Mouse (Mus musculus) bone marrow, adult 2 months (tissue): ENCODE measurements around the gene Asxl2.

ENCODE experiments used
- CTCF ChIP-seq: fragments of 200-500 bp; IDR thresholded peaks from 2 replicates; pipeline ENCODE4 v1.5.1; 2011; ENCODE audit warnings: low read length, control low read depth; ENCODE audit not compliant: control insufficient read depth, insufficient read depth
- POLR2A ChIP-seq: fragments of 200-500 bp; IDR thresholded peaks from 2 replicates; pipeline ENCODE4 v1.6.1; 2011; ENCODE audit warnings: low read depth, mild to moderate bottlenecking, control low read depth, low read length, borderline replicate concordance; ENCODE audit not compliant: control insufficient read depth

DNA sequence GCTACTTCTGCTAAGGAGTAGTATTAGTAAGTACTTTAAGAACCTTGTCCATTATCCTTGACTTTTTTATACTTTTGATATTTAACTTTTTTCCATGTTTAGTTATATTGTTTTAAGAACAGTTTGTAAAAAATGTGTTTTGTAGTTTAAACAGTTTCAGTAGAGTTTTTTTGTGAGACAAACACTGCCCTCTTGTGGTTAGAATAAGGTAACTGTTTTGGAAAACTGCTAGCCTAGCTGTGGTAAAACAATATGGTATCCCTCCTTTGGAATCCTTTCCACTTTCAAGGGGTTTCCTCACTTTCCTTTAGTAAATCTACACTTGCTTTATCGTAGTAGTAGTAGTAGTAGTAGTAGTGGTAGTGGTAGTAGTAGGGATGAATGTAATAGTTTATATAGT lies 11.2 kb downstream of the Asxl2 start:
- TF ChIP-seq POLR2A: no peak
- TF ChIP-seq CTCF: no peak
